Mouse (Mus musculus): ENCODE results near the gene Parp2. TPM values are rescaled to one million over a fixed set of nuclear protein-coding genes. Genes with fewer than 3 reads are reported as not detected.
"Not testable (repeated sequence)": the region's sequence is repeated elsewhere in the genome, so short reads cannot be mapped to it uniquely, and the experiment has no call there.

Gene Parp2
- total RNA-seq, 4 experiments from 2014 or later, result 11.6 to 16.2 (median 13.0) TPM

DNA sequence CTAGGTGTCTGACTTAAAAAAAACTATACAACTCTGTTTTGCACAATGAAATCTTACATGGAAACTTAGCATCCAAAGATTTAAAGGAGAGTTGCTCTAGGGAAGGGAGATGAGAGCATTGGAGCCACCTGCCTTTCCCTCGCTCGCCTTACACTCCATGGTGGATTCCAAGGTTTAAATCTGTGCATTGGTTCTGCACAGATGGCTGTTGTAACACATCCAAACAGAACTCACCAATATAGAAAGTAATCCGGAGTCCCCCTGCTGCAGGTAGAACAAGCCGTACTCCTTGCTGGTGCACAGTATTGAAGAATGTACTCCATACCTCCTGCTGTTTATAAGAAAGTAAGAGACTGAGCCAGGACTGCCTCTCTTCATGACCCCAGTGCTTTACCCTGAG is 18.9 kb downstream of the Parp2 start:
- no peak for DNase-seq (ENCODE audit: low spot score)

DNA sequence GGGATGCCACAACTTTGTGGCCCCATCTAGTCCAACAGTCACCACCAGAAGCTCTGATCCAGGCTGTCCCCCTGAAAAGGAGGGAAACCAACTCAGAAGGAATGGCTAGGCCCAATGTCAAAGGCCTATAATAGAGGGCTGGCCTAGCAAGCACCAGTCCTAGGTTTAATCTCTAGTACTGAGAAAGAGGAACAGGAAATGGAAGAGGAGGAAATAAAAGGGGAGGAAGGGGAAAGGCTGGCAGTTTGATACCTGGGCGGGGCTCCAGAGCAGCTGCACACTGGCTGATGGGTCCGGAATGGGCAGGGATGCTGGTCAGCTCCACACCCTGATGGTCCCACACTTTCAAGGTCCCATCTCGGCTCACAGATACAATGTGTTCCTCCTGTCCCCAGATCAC is 22.2 kb downstream of the Parp2 start:
- DNase-seq (ENCODE audit: low spot score), result peak; percentile 38

DNA sequence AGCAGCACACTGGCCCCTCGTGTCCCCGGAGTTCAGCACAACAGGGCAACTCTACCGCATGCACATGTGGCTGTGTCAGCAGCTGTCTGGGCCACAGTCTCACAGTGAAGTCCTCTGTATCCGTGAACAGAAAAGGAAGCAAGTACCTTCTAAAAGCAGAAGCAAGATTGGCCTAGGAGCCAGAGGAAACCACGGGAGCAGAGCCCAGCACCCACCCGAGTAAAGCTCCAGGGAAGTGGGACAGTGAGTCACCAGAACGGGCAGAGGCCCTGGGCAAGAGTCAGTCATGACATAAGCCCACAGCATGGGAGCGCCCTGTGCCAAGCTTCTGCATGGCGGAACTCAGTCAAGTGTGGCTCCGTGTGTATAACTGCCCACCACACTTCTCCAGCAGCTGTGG is 26.3 kb downstream of the Parp2 start:
- DNase-seq (ENCODE audit: low spot score), result peak; percentile 40

DNA sequence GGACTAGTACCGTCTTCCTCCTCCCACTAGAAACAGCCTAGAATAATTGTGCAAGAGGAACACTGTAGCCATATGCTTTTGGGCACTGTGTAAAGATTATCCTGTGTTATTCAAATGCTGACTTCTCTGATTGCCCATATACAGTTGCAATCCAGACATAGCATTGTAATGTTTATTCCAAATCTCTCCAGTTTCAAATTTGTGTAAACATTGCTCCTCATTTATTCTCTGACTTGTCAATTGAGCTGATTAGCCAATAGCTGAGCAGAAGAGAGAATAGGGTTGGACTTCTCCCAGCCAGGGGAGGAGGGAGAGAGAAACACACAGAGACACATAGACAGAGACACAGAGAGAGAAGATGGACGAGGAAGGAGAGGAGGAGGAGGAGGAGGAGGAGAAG is 26.8 kb downstream of the Parp2 start:
- no peak for DNase-seq (ENCODE audit: low spot score)

DNA sequence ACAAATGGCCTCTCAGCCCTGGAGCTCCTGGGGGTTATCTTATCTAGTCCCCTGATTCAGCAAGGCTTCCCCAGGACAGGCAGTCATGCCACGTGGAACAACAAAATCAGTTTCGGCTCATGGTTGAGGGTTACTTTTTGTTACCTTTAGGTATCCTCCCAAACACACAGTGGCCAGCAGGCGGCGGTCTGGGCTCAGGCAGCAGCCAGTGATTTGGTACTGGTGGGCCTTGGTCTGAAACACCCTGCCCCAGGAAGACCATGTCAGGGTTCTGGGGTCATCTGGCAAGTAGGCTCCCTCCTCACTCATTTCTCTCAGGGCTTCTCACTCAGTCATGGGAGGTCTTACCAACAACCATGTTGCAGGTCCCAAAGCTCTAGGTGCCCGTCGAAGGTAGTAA is 29.6 kb downstream of the Parp2 start:
- no peak for DNase-seq (ENCODE audit: low spot score)

DNA sequence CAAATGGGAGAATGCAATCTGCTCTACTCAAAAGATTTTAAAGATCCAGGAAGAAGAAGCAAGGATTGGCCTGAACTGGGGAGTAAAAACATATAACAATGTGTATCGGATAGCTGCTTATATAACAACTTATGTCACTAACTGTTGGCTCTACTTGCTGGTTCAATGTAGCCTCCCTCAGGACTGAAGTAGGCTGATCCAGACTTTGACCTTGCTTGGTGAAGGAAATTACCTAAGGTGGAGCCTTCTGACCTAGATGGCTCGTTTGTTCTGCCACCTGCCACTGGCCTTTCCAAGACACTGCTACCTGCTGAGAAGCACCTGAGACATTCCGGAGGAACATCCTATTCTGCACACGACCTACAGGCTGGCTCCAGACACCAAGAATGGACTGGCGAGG is 48.1 kb downstream of the Parp2 start:
- DNase-seq (ENCODE audit: low spot score), result no peak

DNA sequence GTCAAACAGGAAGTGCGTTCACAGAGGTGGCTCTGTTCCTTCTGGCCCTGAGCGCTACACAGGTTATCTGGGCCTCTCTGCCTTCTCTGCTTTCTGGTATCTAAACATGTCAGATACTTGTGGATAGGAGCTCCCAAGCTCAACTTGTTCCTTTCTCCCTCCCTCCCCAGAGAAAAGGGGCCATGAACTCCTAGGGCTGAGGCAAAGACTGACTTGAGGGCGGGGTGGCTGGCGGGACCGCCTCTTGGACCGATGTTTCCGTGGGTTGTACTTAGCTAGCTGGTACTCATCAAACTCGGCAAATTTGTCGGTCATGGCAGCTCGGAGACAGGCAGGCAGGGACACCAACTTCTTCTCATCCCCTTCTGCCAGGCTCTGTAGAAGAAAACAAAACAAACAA is 55.0 kb downstream of the Parp2 start:
- no peak for DNase-seq (ENCODE audit: low spot score)

DNA sequence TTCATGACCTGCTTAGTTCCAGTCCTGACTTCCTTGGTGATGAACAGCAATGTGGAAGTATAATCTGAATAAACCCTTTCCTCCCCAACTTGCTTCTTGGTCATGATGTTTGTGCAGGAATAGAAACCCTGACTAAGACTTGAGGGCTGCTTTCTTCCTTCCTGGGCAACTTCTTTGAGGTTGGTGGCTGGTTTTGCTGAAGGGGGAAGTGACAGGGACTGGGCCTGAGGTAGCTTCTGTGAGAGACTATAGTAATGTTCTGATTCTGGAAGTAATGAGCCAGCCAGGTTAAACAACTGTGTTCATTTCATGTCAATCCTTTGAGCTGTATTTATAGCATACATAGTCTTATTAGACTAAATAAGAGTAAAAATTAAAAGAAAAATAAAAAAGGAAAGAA is 57.4 kb downstream of the Parp2 start:
- DNase-seq (ENCODE audit: low spot score), result not testable (repeated sequence)

DNA sequence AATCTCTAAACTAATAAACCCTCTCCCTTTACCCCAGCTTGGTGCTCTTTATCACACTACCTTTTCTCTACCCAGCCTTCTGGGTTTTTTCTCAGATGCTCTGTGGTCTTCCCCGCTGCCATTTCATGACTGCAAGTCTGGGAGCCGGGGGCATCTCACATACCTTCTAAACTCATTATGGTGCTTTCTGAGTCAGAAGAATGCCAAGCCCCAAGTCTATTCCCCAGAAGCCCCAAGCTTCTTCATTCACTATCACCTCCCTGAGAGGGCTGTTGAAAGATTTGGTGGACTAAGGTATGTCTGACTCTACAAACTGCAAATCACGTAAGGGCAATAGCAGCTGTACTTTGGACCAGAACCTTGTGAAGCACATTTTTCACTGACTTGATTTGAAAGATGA is 59.3 kb downstream of the Parp2 start:
- DNase-seq (ENCODE audit: low spot score), result no peak

DNA sequence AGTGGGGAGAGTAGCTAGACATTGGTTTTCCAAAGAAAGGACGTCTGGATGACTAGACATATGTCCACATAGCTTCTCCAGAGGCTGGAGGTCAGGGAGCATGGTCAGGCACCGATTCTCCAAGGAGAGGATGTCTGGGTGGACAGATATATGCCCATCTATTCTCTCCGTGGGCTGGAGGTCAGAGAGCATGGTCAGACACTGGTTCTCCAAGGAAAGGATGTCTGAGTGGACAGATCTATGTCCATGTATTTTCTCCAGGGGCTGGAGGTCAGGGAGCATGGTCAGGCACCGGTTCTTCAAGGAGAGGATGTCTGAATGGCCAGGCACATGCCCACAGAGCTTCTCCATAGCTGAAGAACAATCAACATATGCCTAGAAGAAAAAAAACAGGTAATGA is 60.6 kb downstream of the Parp2 start:
- DNase-seq (ENCODE audit: low spot score), result no peak

DNA sequence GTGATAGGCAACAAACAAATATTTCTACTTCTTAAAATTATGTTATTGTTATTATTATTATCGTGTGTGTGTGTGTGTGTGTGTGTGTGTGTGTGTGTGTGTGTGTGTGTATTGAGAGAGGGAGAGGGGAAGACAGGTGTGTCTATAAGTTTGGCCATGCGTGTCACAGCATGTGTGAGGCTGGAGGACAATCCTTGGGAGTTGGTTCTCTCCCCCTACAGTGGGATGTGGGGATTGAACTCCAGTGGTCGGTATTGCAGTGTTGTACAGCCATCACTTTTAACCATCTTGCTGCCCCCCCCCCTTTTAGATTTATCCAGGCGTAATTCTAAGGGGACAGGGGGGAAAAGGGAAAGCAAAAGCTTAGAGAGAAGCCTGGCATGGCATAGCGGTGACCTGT is 61.0 kb downstream of the Parp2 start:
- no peak for DNase-seq (ENCODE audit: low spot score)

DNA sequence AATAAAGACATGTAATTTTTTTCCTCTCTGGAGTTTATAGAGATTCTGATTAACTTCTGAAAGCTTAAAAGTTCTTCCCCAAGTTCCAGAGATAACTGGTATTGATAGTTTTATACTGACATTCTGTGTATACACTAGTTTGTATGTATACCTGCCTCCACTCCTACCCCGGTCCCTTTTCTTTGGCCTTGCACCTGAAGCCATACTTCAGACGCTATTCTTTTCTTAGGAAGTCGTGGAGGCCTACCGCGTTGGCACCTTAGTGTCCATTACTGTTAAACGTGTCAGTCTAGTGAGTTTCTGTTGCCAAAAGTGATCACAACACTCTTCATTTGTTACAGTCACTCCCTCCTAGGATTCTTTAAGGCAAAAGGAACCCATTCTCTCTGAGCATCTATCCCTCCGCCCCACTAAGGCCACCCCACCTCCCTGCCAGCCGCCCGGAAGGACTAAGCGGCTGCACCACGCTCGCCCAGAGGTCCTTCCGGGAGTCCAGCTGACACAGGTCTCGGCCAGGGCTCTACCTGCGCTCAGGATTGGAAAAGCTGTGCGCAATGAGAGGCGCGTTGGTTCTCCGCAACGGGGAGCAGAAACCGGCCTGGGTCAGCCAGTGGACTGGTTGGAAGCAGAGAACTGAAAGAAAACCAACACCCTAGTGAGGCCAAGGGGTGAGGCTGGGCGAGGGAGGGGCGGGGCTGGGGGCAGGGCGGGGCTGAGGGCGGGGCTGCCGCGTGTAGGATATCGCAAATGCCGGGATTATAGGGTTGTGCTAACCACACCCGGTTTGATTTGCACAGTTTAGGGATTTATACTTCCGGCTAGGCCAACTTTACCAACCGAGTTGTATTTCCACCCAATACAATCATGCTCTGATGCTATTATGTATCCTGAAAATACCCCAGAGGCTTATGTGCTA is 62.5 kb downstream of the Parp2 start, which contains the start of gene Tep1:
TSS of gene Tep1 (minus strand) at position 672 of the 916 bp plus-strand sequence.
- DNase-seq (ENCODE audit: low spot score), result peak; percentile 74

DNA sequence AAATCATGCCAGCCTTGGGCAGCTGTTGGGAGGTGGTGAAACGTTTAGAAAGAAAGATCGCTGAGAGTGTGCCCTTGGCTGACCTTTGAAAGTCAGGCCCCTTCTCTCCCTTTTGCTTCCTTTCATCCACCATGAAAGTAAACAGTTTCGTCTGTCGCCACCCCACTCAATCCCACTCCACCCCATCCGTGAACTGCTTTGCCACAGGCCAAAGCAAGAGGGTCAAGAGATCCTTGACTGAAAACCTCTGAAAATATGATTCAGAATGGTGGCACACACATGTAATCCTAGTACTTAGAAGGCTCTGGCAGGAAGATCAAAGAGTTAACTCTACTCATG is 63.1 kb downstream of the Parp2 start:
- no peak for DNase-seq (ENCODE audit: low spot score)

Other genes with a start within 250 kb of the Parp2 start
- gene Olfr744, start 193.0 kb upstream of the Parp2 start, total RNA-seq (2022), result not detected
- gene Olfr745, start 168.5 kb upstream of the Parp2 start, total RNA-seq (2022), result not detected
- gene Olfr746, start 160.8 kb upstream of the Parp2 start, total RNA-seq (2022), result not detected
- gene Olfr747, start 114.6 kb upstream of the Parp2 start, total RNA-seq (2022), result not detected
- gene Olfr748, start 100.5 kb upstream of the Parp2 start, total RNA-seq (2022), result not detected
- gene Olfr749, start 62.7 kb upstream of the Parp2 start, total RNA-seq (2022), result not detected
- gene Ttc5, start 22.3 kb upstream of the Parp2 start, total RNA-seq (2022), result 10 to 100 TPM; 11.9 to 17.8 (median 13.6) TPM
- under 1 TPM in 1 of 4 experiments, not detected in 3; 0.47 TPM for gene Ccnb1ip1, start 109 bp upstream of the Parp2 start, total RNA-seq (2022)
- 10 to 100 TPM in 2 of 4 experiments, 1 to 10 TPM in 2; 8.0 to 12.1 (median 10.0) TPM for gene Tep1, start 62.7 kb downstream of the Parp2 start, total RNA-seq (2022)
- gene Klhl33, start 89.7 kb downstream of the Parp2 start, total RNA-seq (2022), result 10 to 100 TPM; 13.4 to 33.6 (median 21.6) TPM
- gene Osgep, start 117.1 kb downstream of the Parp2 start, total RNA-seq (2022), result 10 to 100 TPM; 53.6 to 75.8 (median 70.5) TPM
- gene Apex1, start 117.1 kb downstream of the Parp2 start, total RNA-seq (2022), result 10 to 100 TPM; 23.1 to 33.8 (median 26.7) TPM
- 10 to 100 TPM; 19.3 to 24.5 (median 20.6) TPM for gene Pip4p1, start 123.0 kb downstream of the Parp2 start, total RNA-seq (2022)
- 10 to 100 TPM in 1 of 4 experiments, 1 to 10 TPM in 3; 8.0 to 10.9 (median 9.3) TPM for gene Pnp, start 123.2 kb downstream of the Parp2 start, total RNA-seq (2022)
- 10 to 100 TPM in 2 of 4 experiments, 1 to 10 TPM in 2; 6.8 to 12.3 (median 9.5) TPM for gene Gm49342, start 136.7 kb downstream of the Parp2 start, total RNA-seq (2022)
- 1 to 10 TPM in 1 of 4 experiments, under 1 TPM in 2, not detected in 1; 0.52 to 1.2 (median 0.84) TPM for gene Pnp2, start 148.2 kb downstream of the Parp2 start, total RNA-seq (2022)
- gene Rnase10, start 199.9 kb downstream of the Parp2 start, total RNA-seq (2022), result under 1 TPM in 3 of 4 experiments, not detected in 1; 0.25 to 0.37 (median 0.27) TPM
- not detected for gene Rnase9, start 234.0 kb downstream of the Parp2 start, total RNA-seq (2022)
- gene Rnase11, start 242.3 kb downstream of the Parp2 start, total RNA-seq (2022), result not detected
- gene Rnase12, start 249.8 kb downstream of the Parp2 start, total RNA-seq (2022), result not detected

Measured in heart, adult 8-10 months (tissue).